Mouse (Mus musculus) embryonic facial prominence, embryonic 12.5 days (tissue): ENCODE measurements around the gene Tube1. TPM values are rescaled to one million over a fixed set of nuclear protein-coding genes. Genes with fewer than 3 reads are reported as not detected.

Experiments used
- ATAC-seq: fragments of 200-750 bp; cut with Nextera tagmentation; 2 replicates; pipeline ENCODE4 v1.8.0; 2017; ENCODE audit not compliant: insufficient number of reproducible peaks, insufficient read depth, low FRiP score, low TSS enrichment
- H3K27ac ChIP-seq: fragments of 300-500 bp; sonication (generic); 2 replicates; pipeline ENCODE4 v1.5.1; 2016; ENCODE audit warnings: mild to moderate bottlenecking
- H3K27me3 ChIP-seq: fragments of 300-500 bp; sonication (generic); 2 replicates; pipeline ENCODE4 v1.6.1; 2016; ENCODE audit warnings: mild to moderate bottlenecking, moderate library complexity
- H3K36me3 ChIP-seq: fragments of 300-500 bp; sonication (generic); 2 replicates; pipeline ENCODE4 v1.6.1; 2016; ENCODE audit warnings: mild to moderate bottlenecking
- H3K4me1 ChIP-seq: fragments of 300-500 bp; sonication (generic); 2 replicates; pipeline ENCODE4 v1.6.1; 2016
- H3K4me2 ChIP-seq: fragments of 300-500 bp; sonication (generic); replicated peaks from 2 replicates; pipeline ENCODE4 v1.6.1; 2016; ENCODE audit warnings: mild to moderate bottlenecking, moderate library complexity
- H3K4me3 ChIP-seq: fragments of 300-500 bp; sonication (generic); 2 replicates; pipeline ENCODE4 v1.5.1; 2016; ENCODE audit warnings: mild to moderate bottlenecking
- H3K9ac ChIP-seq: fragments of 300-500 bp; sonication (generic); 2 replicates; pipeline ENCODE4 v1.6.1; 2016; ENCODE audit warnings: mild to moderate bottlenecking, moderate library complexity
- H3K9me3 ChIP-seq: fragments of 300-500 bp; sonication (generic); 2 replicates; pipeline ENCODE4 v1.6.1; 2016; ENCODE audit warnings: mild to moderate bottlenecking, moderate library complexity
- WGBS: fragments of 180-500 bp; shearing (Covaris S2); methylation state at CpG from one replicate; pipeline ENCODE4 v1.1.7; 2016; 5-methylcytosine and 5-hydroxymethylcytosine counted together
- polyA plus RNA-seq: library from polyadenylated mRNA; unstranded; fragments of >200 nt; fragmentation: Nextera tagmentation; extraction: Ambion mirVana; gene quantifications from 2 replicates; pipeline ENCODE4 v1.2.1, GENCODE M21; 2016

Gene Tube1
- polyA plus RNA-seq, 1 experiment from 2014 or later: 23.4 TPM

- H3K9me3 ChIP-seq: no peaks in the 10 kb centered on the region
- no peak overlapping the region for H3K27ac ChIP-seq
- H3K36me3 ChIP-seq: peaks cover 60% of the 10 kb centered on the region
- 85% methylated on average over 14 of the region's 14 CpGs for WGBS
- no peak overlapping the region for H3K9ac ChIP-seq
- 0 out of 2 replicates have a peak, but pooled peaks cover 1% of the 10 kb centered on the region for H3K4me1 ChIP-seq
- ATAC-seq: no peak
- no peak overlapping the region for H3K4me2 ChIP-seq
- H3K27me3 ChIP-seq: no peaks in the 10 kb centered on the region
- H3K4me3 ChIP-seq: no peak overlapping the region
Measured at GRCm38 (mm10) chr10:39140843-39141242, 7.1 kb downstream of the Tube1 start.

DNA sequence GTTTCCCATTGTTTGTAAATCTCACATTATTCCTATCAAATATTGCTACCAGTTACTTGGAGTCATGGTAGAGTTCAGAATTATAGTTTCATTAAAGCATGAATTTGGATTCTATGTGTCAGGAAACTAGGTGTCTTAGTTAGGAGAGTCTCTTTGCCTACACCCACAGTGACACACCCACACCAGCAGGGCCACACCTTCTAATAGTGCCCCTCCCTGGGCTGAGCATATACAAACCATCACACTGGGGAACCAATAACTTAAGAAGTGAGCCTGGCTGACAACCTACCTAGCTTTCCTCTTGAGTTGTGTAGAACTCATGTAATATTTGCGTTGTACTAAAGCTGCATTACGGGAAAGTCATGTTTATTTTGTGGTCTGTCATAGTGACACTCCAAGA is 7.6 kb downstream of the Tube1 start:
- ATAC-seq: no peak

GRCm38 (mm10) chr10:39142216-39142615 is 8.4 kb downstream of the Tube1 start:
- WGBS: 86% methylated on average over 12 of the region's 12 CpGs
- no peaks in the 10 kb centered on the region for H3K27me3 ChIP-seq
- H3K27ac ChIP-seq: no peak overlapping the region
- H3K36me3 ChIP-seq: peaks cover 69% of the 10 kb centered on the region
- H3K9ac ChIP-seq: no peak overlapping the region
- H3K4me2 ChIP-seq: no peak overlapping the region
- H3K9me3 ChIP-seq: no peaks in the 10 kb centered on the region
- no peak for ATAC-seq
- no peaks in the 10 kb centered on the region for H3K4me1 ChIP-seq
- H3K4me3 ChIP-seq: no peak overlapping the region

More for the DNA sequence above, 7.6 kb downstream of the Tube1 start:
- Histone ChIP-seq H3K9me3 (no peaks in the 10 kb centered on the region), H3K9ac (no peak overlapping the region), H3K4me3 (no peak overlapping the region), H3K36me3 (peaks cover 63% of the 10 kb centered on the region), H3K27ac (no peak overlapping the region), H3K4me1 (no peaks in the 10 kb centered on the region), H3K27me3 (no peaks in the 10 kb centered on the region), H3K4me2 (no peak overlapping the region)
- WGBS: 91% methylated on average over 2 of the region's 2 CpGs

GRCm38 (mm10) chr10:39156719-39157118 is 22.9 kb downstream of the Tube1 start:
- no peak overlapping the region for H3K4me3 ChIP-seq

DNA sequence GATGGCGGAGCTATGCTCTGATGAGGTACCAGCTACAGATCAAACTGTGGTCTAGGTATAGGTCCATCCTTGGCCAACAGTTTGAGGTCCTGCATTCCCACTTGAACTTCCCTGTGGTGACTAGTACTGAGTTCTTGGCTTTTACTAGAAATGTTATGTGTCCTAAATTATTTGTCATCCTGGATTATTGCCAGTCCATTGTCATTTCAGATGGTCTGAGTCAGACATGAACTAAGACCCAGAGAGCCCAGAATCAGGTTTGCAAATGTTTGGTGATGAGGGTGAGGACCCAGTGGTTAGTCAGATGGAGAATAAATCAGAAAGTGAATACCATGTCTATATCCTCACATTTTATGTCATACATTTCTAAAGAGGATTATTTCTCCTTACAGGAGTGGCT is 23.5 kb downstream of the Tube1 start:
- Histone ChIP-seq H3K9me3 (no peaks in the 10 kb centered on the region), H3K4me2 (no peak overlapping the region), H3K36me3 (no peaks in the 10 kb centered on the region), H3K27ac (no peak overlapping the region), H3K9ac (no peak overlapping the region), H3K27me3 (no peaks in the 10 kb centered on the region), H3K4me3 (no peak overlapping the region), H3K4me1 (no peaks in the 10 kb centered on the region)
- 94% methylated on average over 1 of the region's 1 CpGs for WGBS
- no peak for ATAC-seq

More at GRCm38 (mm10) chr10:39156719-39157118, 22.9 kb downstream of the Tube1 start:
- no peaks in the 10 kb centered on the region for H3K36me3 ChIP-seq
- no peak overlapping the region for H3K9ac ChIP-seq
- H3K4me1 ChIP-seq: no peaks in the 10 kb centered on the region
- H3K27ac ChIP-seq: no peak overlapping the region
- no peak overlapping the region for H3K4me2 ChIP-seq
- no peaks in the 10 kb centered on the region for H3K27me3 ChIP-seq
- 76% methylated on average over 5 of the region's 5 CpGs for WGBS
- ATAC-seq: no peak
- H3K9me3 ChIP-seq: no peaks in the 10 kb centered on the region

GRCm38 (mm10) chr10:39158306-39158705 is 24.5 kb downstream of the Tube1 start:
- H3K4me1 ChIP-seq: peaks cover 6% of the 10 kb centered on the region; the same call in 1 of the 2 replicates
- ATAC-seq: no peak

DNA sequence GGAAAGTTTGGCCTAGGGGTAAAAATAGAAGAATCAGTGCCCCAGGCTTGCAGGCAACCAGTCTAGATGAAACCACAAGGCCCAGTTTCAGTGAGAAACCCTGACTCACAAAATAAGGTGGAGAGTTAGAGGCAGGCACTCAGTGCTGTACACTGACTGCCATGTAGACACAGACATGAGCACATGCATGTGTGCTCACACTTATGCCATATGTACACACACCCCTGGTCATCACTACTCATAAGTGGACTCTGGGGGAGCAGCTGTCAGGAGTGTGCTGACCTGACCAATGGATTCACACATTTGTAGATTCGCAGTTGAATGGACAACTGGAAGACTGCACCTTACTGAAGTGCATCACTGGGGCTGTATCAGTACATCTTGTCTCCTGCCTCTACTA is 27.6 kb downstream of the Tube1 start:
- H3K4me1 ChIP-seq: peaks cover 6% of the 10 kb centered on the region; the same call in 1 of the 2 replicates
- no peak overlapping the region for H3K9ac ChIP-seq
- H3K4me3 ChIP-seq: no peak overlapping the region
- ATAC-seq: no peak
- WGBS: 96% methylated on average over 1 of the region's 1 CpGs
- H3K36me3 ChIP-seq: no peaks in the 10 kb centered on the region
- H3K27ac ChIP-seq: no peak overlapping the region
- H3K9me3 ChIP-seq: peaks cover 3% of the 10 kb centered on the region; the same call in 1 of the 2 replicates
- no peak overlapping the region for H3K4me2 ChIP-seq
- H3K27me3 ChIP-seq: no peaks in the 10 kb centered on the region

More at GRCm38 (mm10) chr10:39158306-39158705, 24.5 kb downstream of the Tube1 start:
- H3K4me3 ChIP-seq: no peak overlapping the region
- H3K27me3 ChIP-seq: no peaks in the 10 kb centered on the region
- H3K9ac ChIP-seq: no peak overlapping the region
- 59% methylated on average over 12 of the region's 12 CpGs for WGBS
- no peak overlapping the region for H3K4me2 ChIP-seq
- H3K27ac ChIP-seq: no peak overlapping the region
- H3K36me3 ChIP-seq: no peaks in the 10 kb centered on the region
- no peaks in the 10 kb centered on the region for H3K9me3 ChIP-seq

DNA sequence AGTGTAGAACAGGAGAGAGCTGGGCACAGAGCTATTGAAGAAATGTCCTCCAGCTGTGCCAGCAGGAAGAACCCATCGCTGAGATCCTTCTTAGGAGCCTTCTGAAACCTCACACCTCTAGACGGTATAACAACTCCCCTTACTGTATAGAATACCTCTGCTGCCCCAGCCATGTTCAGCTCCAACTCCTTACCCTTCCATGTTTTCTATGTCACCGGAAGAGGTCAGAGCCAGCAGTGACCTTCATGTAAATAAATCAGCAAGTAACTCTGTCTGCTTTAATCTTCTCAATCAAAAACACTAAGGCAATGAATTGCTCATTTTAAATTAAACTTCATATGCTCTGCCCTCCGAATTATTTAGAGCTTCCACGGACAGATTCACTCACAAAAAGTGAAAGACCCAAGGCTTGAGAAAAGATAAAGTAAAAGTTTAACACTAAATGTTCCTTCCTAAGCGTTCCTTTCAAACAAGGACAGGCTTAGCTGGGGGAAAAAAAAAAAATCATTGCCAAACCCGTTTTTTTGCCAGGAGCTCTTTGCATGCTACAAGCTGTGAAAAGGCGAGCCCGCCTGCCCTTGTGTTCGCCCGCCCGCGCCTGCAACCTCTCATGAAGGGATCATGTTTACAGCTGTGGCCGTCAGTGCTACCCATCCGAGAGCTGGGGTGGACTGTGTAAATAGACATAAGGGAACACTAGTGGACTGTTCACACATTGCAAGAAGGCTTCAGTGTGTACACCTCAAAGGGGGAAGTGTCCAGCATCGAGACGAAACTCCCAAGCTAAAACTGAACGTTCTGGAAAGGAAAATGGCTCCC is 29.1 kb downstream of the Tube1 start:
- H3K9me3 ChIP-seq: peaks cover 3% of the 10 kb centered on the region; the same call in 1 of the 2 replicates
- peaks cover 6% of the 10 kb centered on the region; the same call in 1 of the 2 replicates for H3K4me1 ChIP-seq
- no peak overlapping the region for H3K9ac ChIP-seq
- WGBS: 28% methylated on average over 18 of the region's 18 CpGs
- H3K4me2 ChIP-seq: no peak overlapping the region
- no peaks in the 10 kb centered on the region for H3K36me3 ChIP-seq
- H3K4me3 ChIP-seq: no peak overlapping the region
- H3K27me3 ChIP-seq: no peaks in the 10 kb centered on the region
- H3K27ac ChIP-seq: no peak overlapping the region
- 0 out of 2 replicates have a peak, but pooled peaks have one; percentile 42 for ATAC-seq

- WGBS: 88% methylated on average over 10 of the region's 10 CpGs
Measured at GRCm38 (mm10) chr10:39163694-39164093, 29.9 kb downstream of the Tube1 start, which contains the start of gene Ccn6. Ccn6 (minus strand) TSS chr10:39163794.

GRCm38 (mm10) chr10:39165632-39166115 is 31.9 kb downstream of the Tube1 start:
- no peak for ATAC-seq
- Histone ChIP-seq H3K36me3 (no peaks in the 10 kb centered on the region), H3K4me1 (peaks cover 19% of the 10 kb centered on the region), H3K4me2 (0 out of 2 replicates have a peak overlapping the region, but pooled peaks have one; percentile 25), H3K9me3 (peaks cover 3% of the 10 kb centered on the region; the same call in 1 of the 2 replicates), H3K27me3 (no peaks in the 10 kb centered on the region), H3K4me3 (peak overlapping the region; percentile 9; the same call in 1 of the 2 replicates), H3K9ac (no peak overlapping the region), H3K27ac (no peak overlapping the region)
- WGBS: 23% methylated on average over 11 of the region's 11 CpGs

More at GRCm38 (mm10) chr10:39163694-39164093, 29.9 kb downstream of the Tube1 start, which contains the start of gene Ccn6:
- H3K4me3 ChIP-seq: no peak within 1 kb of the TSS
- H3K9ac ChIP-seq: no peak within 1 kb of the TSS
- H3K9me3 ChIP-seq: peaks cover 3% of the 10 kb centered on the region; the same call in 1 of the 2 replicates
- no peaks in the 10 kb centered on the region for H3K36me3 ChIP-seq
- H3K4me2 ChIP-seq: no peak within 1 kb of the TSS
- H3K27ac ChIP-seq: no peak within 1 kb of the TSS
- H3K4me1 ChIP-seq: peaks cover 6% of the 10 kb centered on the region; the same call in 1 of the 2 replicates
- no peaks in the 10 kb centered on the region for H3K27me3 ChIP-seq
- no peak for ATAC-seq

GRCm38 (mm10) chr10:39167611-39168010 is 33.8 kb downstream of the Tube1 start:
- Histone ChIP-seq H3K9me3 (peaks cover 3% of the 10 kb centered on the region; the same call in 1 of the 2 replicates), H3K4me1 (peaks cover 27% of the 10 kb centered on the region), H3K36me3 (no peaks in the 10 kb centered on the region), H3K4me3 (no peak overlapping the region), H3K9ac (no peak overlapping the region), H3K27ac (no peak overlapping the region), H3K27me3 (no peaks in the 10 kb centered on the region), H3K4me2 (no peak overlapping the region)
- 61% methylated on average over 11 of the region's 11 CpGs for WGBS
- no peak for ATAC-seq
